Mouse (Mus musculus) cerebellum, adult 8-10 months (tissue): ENCODE measurements around the gene Snx9.

Experiments used
- DNase-seq: peaks from one replicate; pipeline ENCODE4 v3.0.0; 2022

Gene Snx9

DNA sequence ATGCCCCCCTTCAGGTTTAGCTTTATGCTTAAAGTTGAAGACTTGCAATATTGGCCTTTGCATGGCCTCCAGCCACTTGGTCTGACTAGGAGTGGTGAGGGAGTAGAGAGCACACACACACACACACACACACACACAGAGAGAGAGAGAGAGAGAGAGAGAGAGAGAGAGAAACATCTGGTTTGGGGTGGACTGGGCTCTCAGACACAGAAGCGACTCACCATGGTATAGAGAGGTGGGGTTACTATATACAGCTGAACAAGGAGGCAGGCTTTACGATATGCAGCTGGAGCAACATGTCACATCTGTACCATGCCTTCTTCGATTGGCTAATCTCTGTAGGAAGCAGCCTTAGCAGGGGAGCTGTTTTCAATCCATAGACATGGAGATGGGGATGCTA is 94.6 kb downstream of the Snx9 start:
- no peak for DNase-seq

DNA sequence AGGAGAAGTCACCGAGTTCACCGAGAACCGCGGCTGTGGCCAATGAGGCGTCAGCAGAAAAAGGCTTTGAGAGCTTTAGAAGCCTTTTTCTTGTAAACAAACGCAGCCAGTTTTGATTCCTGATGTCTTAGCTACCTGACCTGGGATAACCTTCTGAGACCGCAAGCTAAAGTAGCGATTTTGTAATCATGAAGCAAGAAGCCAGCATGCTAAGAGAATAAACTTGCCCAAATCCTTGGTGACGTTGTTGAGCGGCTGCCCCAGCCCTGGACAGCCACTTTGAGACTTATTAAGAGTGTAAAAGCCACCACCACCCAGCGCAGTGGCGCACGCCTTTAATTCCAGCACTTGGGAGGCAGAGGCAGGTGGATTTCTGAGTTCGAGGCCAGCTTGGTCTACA is 95.1 kb downstream of the Snx9 start:
- no peak for DNase-seq

DNA sequence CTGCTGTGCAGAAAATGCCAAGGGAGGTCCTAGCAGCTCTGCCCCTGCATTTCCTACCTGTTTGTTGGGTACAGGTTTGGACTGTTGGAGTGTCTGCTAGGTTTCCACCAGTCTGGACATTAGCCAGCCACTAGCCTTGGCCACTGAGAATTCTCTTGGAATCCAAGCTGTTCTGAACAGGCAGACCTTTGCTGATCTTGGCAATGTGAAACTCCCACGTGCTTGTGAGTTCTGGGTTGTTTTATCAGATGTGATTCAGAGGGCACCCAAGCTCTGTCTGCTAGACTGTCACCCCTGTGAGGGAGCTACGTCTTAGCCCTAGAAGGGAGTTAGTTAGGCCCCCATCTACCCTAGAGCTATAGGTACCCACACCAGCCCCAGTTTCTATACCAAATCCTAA is 96.3 kb downstream of the Snx9 start:
- DNase-seq, result peak; percentile 42

DNA sequence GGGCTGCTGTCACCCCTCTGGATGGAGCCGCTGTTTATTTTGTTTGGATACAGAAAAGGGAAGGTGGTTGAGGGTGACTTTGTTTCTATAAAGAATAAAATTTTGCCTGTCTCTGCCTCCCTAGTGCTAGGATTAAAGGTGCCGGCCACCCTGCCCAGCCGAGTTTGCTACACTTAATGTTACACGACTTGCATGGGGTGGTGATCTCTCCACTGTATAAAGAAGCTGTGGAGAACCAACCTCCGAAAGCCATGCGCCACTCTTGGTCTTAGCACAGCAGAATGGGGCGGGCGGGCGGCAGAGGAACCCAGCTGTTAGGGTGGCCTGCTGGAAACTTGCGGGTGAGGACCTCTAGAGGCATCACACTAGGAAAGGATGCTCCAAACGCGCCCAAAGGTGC is 98.7 kb downstream of the Snx9 start:
- DNase-seq, result no peak

DNA sequence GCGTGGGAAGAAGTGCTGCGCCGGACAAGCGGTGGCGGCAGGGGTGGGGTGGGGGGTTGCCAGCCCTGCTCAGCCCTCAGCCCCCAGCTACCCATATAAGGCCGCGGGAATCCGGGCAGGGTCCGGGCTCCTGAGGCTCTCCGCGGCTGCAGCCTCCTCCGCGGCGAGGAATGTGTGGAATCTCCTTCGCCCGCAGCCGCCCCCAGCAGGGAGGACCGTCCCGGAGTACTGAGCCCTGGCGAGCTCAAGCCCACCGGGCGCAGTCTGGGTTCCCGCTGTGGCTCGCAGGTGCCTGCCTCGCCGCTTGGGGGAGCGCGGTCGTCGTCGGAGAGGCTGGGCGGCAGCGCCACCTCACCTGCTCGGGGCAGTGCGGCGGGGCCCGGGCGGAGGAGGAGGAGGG is 99.7 kb downstream of the Snx9 start:
- DNase-seq, result peak; percentile 73

DNA sequence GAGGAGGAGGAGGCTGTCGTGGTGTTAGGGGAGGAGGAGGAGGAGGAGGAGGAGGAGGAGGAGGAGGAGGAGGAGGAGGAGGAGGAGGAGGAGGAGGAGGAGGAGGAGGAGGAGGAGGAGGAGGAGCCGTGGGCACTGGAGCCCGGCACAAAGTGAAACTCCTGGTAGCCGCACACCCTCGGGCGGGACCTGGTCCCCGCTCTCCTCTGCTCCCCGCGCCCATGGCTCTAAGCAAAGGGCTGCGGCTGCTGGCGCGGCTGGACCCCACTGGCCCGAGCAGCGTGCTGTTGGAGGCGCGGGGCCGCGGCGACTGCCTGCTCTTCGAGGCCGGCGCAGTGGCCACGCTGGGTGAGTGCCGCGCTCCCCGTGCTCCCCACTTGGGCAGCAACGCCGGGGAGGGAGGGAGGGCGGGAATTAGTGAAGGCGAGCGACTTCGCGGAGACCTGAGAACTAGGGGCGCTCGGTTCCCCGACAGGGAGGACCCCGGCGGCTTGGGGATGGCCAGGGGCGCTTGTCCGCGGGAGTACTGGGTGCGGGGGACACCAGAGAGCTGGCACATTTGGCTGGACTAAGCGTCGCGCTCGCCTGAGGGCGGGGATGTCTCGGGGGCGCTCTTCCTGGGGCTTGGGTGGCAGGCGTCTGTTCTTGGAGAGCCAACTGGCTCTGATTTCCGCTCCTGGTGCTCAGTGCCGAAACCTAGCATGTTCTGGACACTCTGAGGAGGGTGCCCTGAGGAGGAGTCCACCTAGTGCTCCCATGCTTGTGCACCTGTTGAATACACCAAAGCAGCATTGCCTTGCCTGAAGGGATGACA is 100.3 kb downstream of the Snx9 start, which contains the start of gene Synj2:
Gene Synj2 (plus strand): TSS at position 51 of the 814 bp plus-strand sequence.
- peak; percentile 46 for DNase-seq

DNA sequence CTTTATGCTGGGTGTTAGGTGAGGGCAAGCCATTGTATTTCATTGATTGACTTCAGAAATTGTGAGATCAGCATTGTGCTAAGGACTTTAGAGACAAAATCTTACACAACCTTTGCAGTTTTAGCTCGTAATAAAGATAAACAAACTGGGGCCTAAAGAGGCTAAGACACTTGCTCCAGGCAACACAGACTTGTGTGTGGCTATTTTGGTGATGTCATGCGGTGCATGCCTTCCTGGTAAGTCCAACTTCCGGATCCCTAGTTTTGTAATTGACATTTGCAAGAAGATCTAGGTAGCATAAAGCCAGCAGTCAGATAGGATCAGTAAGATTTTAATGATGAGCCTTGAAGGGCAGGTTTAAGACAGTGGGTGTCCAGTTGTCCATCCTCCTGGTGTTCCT is 101.0 kb downstream of the Snx9 start:
- no peak for DNase-seq

DNA sequence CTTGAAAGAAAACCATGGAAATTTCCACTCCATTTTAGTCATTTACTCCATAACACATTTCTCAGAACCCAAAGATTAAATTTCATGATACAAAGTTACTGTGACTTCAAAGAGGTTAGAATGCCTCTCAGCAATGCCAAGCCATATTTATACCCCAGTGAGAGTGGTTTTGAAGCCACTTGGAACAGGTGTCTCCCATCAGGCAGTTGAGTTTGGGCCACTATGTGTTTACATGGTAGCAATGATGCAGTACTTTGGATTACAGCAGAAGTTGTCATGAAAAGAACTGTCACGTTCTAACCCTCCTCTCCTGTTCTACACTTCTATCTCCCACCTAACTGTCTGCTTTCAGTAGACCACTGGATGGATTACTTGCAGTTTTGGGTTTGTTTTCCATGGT is 101.9 kb downstream of the Snx9 start:
- no peak for DNase-seq

DNA sequence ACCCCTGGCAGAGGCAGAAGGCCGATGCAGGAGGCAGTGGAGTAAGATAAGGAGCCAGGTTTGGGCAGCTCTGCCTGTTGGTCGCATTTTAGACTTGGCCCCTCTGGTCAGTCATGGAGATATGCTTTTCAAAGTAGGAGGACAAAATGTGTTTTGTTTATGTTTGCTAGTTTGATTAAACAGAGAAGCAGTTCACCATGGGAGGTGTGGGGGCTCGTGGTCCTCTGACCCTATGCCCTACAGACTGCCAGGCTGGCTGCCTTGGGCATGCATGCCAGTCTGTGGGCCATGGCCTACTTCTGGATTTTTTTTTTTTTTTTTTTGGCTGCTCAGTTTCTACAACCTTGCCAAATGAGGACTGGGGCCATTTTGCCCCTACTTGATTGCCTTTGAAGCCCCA is 105.9 kb downstream of the Snx9 start:
- DNase-seq, result no peak

DNA sequence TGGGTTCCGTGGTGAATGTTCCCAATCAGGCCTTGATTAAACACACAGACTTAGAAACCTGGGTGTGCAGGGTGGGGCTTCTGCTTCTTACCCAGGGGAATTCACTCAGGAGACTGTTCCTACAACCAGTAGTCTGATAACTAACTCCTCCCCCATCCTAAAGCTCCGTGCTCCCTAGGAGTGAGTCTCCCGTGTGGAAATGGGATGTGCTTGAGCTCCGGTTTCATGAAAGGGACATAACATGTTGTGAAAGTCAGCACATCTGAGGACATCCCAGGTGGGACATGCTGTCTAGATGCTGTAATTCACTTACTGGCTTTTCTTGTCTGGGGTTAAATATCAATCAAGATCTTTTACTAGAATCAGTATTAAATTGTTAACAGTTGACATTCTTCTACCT is 111.3 kb downstream of the Snx9 start:
- no peak for DNase-seq

DNA sequence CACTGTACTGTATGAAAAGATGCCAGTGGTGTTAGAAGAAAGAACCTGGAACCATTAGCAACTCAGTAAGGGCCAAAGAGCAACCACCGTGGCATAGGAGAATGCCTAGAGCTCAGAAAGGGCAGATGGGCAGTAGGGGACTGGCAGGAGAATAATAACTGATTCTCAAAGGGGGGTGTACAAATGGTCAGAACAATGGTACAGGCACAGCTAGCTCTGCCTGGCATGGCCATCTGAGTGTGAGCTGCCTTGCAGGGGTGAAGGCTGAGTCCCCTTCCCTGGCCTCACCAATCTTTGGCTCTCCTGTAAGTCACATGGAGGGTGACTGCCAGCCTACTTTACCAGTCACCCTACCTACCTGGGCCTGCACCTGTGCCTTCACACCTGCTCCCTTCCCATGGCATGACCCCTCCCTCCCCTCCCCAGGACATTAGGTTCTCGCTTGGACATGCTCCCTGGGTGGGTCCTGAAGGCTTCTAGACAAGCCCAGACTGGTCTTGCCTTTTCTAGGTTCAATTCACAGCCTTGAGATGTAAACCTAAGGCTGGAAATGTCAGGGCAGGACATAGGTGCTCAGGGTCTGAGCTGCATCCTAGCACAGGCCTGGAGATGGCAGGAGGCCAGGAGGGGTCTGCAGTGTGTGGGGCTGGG is 115.3 kb downstream of the Snx9 start:
- DNase-seq, result no peak

DNA sequence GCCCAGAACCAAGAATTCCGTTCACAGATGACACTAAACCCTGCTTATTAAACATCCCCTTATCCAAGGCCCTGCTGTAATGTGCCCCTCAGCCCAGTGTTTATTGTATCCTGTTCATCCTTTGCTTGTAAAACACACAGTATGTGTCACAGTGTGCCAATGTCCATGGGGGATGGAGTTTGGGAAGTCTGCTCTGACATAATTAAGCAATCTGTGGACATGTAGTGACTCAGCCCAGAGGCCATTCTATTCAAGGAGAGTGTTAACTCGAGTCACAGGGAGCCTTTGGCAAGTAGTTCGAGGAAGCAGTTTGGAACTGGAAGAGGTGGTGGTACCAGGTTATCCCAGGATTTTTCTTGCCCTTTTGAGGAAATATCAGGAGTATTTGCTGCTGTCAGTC is 116.0 kb downstream of the Snx9 start:
- no peak for DNase-seq

DNA sequence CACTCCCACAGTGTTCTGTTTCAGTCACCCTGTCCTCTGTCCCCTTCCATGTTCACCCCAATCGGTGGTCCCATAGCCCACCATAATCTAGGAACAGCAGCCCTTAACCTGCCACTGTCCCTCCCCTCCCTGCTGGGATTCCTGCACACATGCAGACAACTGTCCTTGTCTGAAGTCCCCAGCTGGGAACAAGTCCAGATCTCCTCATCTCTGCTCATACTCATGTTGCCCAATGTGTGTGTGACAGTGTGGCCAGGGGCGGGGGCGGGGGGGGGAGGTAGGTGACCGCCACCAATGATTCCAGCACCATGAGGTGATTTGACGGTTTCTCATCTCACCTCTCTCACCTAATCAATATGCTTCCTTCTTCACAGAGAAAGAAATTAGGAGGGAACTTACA is 117.1 kb downstream of the Snx9 start:
- no peak for DNase-seq

DNA sequence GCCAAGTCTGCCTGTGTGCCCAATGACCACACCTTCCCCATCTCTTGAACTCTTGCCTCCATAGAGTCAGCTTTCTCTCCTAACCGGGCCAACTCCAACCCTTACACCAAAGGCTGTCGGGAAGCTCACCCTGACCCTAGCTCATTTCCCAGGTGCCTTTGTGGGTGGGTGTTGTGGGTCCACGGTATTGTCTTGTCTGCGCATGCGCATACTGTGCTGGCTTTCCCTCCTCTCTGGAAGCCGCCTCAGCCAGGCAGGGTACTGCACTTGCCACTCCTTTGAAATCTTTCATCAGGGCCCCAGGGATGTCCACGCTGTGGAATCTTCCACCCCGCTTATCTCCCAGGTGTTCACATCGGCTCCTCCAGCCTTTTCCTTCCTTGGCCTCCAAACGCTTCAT is 117.5 kb downstream of the Snx9 start:
- DNase-seq, result no peak

DNA sequence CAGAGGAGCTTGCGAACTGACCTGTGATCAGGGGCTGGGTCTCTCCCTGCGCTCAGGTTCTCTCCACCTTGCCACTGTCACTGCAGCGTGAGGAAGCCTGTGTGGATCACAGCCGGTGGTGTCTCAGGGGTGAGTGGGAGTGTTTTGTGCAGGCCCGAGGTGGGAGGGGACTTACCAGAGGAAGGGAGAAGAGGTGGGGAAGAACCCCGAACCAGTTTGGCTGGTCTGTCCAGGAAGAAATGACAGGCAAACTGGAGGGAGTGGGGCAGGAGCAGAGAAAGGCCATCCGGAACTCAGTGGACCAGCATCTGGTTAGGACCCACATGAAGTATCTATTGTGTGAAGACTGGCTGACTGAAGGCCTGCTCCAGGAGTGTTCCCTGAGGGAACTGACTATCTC is 118.0 kb downstream of the Snx9 start:
- DNase-seq, result no peak

DNA sequence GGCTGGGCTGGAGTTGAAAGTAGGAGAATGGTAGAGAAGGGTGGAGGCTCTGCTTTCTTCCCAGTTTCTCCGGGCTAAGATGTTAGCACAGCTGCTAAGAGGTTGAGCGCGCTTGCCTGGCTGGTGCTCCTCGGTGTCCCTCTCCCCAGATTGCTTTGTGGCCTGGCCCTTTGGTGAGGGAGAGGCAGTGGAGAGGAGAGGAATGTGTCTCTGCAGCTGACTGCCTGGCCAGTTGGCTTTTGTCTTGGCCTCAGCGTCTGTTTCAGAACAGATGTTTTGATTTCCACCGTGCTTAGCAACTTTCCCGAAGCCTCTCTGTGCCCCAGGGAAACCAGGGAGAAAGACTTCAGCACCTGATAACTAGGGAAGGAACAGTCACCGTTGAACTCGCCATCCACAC is 118.7 kb downstream of the Snx9 start:
- DNase-seq, result no peak

DNA sequence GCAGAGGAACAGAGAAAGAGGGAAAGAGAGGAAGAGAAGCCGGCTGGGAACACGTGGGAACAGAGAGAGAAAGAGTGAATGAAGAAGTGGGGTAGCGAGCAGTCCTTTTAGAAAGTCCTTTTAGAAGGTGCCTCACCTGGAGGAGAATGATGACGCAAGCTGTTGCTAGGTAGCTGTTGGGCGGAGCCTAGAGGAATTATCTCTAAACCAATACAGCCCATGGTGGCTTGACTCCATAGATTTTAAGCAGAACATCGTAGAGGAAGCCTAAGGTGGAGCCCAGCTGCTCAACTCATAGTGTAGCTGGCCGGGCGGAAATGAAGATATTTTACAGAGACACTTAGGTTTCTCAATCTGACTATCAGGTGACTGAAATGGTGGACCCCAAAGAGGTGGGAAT is 122.6 kb downstream of the Snx9 start:
- DNase-seq, result no peak

DNA sequence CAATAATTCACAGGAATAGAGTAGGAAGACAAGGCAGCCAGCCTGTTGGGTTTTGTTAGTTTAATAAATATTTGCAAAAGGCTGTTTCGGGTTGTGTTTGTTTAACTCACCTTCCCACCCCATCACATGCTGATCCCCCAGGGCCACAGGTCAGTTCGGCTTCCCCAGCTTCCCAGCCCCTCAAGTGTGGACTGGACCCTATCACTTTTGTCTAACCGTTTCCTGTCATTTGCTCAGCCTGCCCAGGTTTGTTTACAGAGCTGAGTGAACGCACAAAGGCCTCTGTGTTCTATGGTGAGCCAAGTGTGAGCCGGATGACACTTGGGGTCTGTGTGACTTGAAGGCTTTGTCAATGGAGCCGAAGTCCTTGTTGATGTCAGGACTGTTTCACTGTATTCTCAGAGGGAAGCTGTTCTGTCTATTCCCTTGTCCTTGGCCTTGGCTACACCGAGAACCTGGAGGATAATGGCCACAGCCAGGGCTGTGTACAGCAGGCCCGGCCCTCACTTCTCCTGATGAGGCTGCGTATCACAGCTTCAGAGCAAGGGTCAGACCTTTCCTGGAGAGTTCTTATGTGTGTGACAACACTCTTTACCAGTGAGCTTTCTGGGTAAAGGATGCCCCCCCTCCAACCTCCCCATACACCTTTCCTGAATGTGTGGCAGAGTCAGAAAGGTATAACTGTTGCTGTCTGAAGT is 124.1 kb downstream of the Snx9 start:
- DNase-seq, result no peak

DNA sequence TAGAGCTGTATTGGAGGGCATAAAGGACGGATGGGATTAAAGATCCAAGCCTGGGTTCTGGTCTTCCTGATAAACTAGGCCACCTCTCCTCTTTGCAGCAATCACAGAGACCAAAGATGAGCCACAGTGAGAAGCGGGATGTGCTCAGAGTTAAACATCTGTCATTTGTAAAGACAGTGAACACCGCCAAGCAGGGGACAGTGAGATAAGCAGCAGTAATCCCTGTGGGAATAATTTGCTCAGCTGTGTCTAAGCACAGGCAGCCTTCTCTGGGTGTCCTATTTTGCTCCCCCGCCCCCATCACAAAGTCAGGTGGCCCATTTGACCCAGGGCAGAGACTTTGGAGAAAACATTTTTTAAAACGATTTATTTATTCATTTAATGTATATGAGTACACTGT is 125.6 kb downstream of the Snx9 start:
- DNase-seq, result no peak

DNA sequence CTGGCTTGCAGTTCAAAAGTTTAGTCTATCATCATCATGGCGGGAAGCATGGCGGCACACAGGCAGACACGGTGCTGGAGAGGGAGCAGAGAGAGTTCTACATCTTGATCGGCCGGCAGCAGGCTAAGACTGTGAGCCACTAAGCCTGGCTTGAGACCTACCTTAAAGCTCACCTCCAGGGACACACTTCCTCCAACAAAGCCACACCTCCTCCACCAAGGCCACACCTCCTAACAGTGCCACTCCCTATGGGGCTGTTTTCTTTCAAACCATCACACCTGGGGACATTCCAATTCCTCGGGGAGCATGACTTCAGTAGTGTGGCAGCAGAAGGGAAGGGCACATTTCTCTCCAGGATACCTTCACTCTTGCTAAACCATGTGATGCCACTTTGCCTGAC is 127.4 kb downstream of the Snx9 start:
- no peak for DNase-seq

DNA sequence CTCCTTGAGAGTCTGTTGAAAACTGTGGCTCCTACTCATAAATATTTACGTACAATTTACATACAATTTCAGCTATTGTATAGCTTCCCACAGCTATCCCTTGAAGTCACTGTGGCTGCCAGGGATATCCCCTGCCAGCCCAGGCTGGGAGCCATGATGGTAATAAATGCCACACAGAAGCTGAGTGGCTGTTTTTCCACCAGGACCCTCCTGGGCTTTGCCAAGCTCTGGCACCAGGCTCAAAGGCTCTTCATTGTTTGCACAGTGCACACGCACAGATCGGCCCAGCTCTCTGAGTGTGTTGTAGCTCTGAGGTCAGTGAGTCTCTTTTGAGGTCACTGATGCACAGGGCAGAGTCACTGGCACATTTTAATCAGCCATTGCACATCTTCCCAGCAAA is 128.1 kb downstream of the Snx9 start:
- DNase-seq, result no peak

DNA sequence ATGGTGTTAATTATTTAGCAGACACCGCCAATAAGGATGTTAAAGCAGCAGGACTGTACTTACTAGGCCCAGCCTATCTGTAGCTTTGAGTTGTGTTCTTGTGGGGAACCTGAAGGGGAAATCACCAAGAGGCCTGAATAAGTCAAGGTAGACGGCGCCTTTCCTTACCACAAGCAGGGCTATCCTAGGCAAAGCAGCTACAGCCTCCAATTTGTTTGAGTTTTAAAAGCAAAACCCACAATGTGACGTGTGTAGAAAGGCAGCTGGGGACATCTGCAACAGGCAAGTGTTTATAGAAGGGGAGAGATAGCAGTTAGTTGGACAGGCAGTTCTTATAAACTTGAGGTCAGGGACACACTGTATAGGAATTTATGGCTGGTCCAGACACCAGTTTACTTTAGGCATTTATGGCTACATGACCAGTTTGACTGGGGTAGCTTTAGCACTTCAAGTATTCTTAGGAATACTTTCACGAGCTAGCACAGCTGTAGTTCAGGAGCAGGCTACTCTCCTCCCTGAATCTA is 129.2 kb downstream of the Snx9 start:
- DNase-seq, result no peak

DNA sequence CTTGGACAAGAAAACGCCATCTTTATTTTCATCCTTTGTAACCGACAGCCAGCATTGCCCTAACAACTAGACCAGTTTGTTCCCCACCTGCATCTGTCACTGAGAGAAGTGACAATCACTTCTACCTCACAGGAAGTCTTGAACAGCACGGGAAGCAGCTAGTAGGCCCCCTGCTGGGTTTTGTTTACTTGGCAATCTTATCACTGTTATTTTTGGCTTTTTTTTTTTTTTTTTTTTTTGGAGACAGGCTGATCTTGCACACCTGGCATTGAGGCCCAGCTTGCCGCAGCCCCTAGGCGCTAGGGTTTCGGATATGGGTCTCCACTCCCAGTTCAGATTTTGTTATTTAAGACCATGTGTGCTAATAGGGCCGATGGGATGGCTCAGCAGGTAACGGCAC is 132.4 kb downstream of the Snx9 start:
- DNase-seq, result no peak
